Mouse (Mus musculus): ENCODE data around the gene Foxd4. TPM values are rescaled to one million over a fixed set of nuclear protein-coding genes. Genes with fewer than 3 reads are reported as not detected.

The Foxd4 gene
- not detected in 2 replicates for polyA plus RNA-seq (2012; ENCODE audit: low replicate concordance)

GRCm38 (mm10) chr19:24900581-24901220, at the start of gene Foxd4:
Gene Foxd4, minus strand, starts transcription at chr19:24901197.

GRCm38 (mm10) chr19:24875129-24875870, 25.7 kb downstream of the Foxd4 start, which contains the start of gene Gm10053:
Gene Gm10053, plus strand, starts transcription at chr19:24875686.

GRCm38 (mm10) chr19:24861612-24862451, 39.2 kb downstream of the Foxd4 start, which contains the start of gene Pgm5:
Gene Pgm5, minus strand, starts transcription at chr19:24861855.

Other genes starting within 250 kb of the Foxd4 start
- gene Tmem252, start 227.2 kb downstream of the Foxd4 start, polyA plus RNA-seq (2012; ENCODE audit: low replicate concordance), result not detected in 2 replicates
- gene Pgm5, start 39.3 kb downstream of the Foxd4 start, polyA plus RNA-seq (2012; ENCODE audit: low replicate concordance), result 0.08 TPM in 1 of 2 replicates, not detected in the other
- not detected in 2 replicates for gene Gm10053, start 25.5 kb downstream of the Foxd4 start, polyA plus RNA-seq (2012; ENCODE audit: low replicate concordance)
- gene Cbwd1, start 60.4 kb upstream of the Foxd4 start, polyA plus RNA-seq (2012; ENCODE audit: low replicate concordance), result 0.28 and 1.6 TPM in 2 replicates
- 21.4 and 49.7 TPM in 2 replicates for gene Dock8, start 98.3 kb upstream of the Foxd4 start, polyA plus RNA-seq (2012; ENCODE audit: low replicate concordance)

Data from hematopoietic multipotent progenitor cell, adult 10-12 weeks (in vitro differentiated cells).